In genomic region chr5:125081318-125082101, GRCm38 (mm10) we compare ENCODE assay signal across 9 mouse cellular contexts.
DNase-seq lines count a peak whose midpoint lies in the region; ATAC-seq and TF ChIP-seq lines count a peak whose summit lies in the region.
"Had no signal": no experiment of that assay in that cellular context is flagged by ENCODE, and none has a peak within 500 bp of the region (broad histone marks: within the 10 kb centered on the region; RNA-seq: fewer than 3 reads in every experiment).

No protein-coding gene starts in this region.

- TF ChIP-seq CTCF in C2C12 (IDR thresholded peaks at IDR 0.05; ENCODE audit: control insufficient read depth, insufficient read depth, insufficient read length), result no peak

- peak overlapping the region; percentile 25 for H3ac ChIP-seq in C2C12 (ENCODE audit: control insufficient read depth, insufficient read length, low read depth)

- peak; percentile 95 to 97 for DNase-seq in kidney, postnatal 25 days
- DNase-seq in right cerebral cortex, postnatal 10 days (ENCODE audit: low spot score in 2 of 2), result peak; percentile 76 to 78

- peaks cover 42% of the 10 kb centered on the region for H3K79me2 ChIP-seq in C2C12 (ENCODE audit: control insufficient read depth, insufficient read depth)

- peak overlapping the region; percentile 67 for H3K27ac ChIP-seq in brown adipose tissue, adult 24 weeks (replicated peaks; ENCODE audit: low read depth, low read length)
- H3K27ac ChIP-seq in forebrain, embryonic 15.5 days (replicated peaks), result peak overlapping the region; percentile 74
- H3K27ac ChIP-seq in heart, embryonic 16.5 days (ENCODE audit: low read length), result peak overlapping the region; percentile 75
- H3K27ac ChIP-seq in lung, embryonic 15.5 days, result peak overlapping the region; percentile 93
- H3K27ac ChIP-seq: liver, embryonic 14.5 days had no signal

- no peak overlapping the region for H3K4me3 ChIP-seq in C2C12 (ENCODE audit: insufficient read depth, poor library complexity, severe bottlenecking)
- H3K4me3 ChIP-seq in brown adipose tissue, adult 24 weeks (ENCODE audit: insufficient read depth, low read depth, low read length), result no peak overlapping the region
- no peak overlapping the region for H3K4me3 ChIP-seq in forebrain, embryonic 15.5 days
- no peak overlapping the region for H3K4me3 ChIP-seq in heart, embryonic 16.5 days (ENCODE audit: low read length)
- no peak overlapping the region for H3K4me3 ChIP-seq in lung, embryonic 15.5 days

- ATAC-seq in forebrain, embryonic 15.5 days (replicated peaks), result peak; percentile 67
- peak; percentile 80 for ATAC-seq in heart, embryonic 16.5 days (replicated peaks; ENCODE audit: extremely low read depth, insufficient read depth, low FRiP score)
- peak; percentile 85 for ATAC-seq in lung, embryonic 15.5 days (ENCODE audit: borderline replicate concordance, extremely low read depth, low FRiP score, low TSS enrichment)
- no peak for ATAC-seq in inflammation-experienced regulatory T-cells, adult 6 months

- no peak overlapping the region for H3K4me2 ChIP-seq in forebrain, embryonic 15.5 days (replicated peaks)
- H3K4me2 ChIP-seq in heart, embryonic 16.5 days (ENCODE audit: low read depth, low read length), result no peak overlapping the region
- no peak overlapping the region for H3K4me2 ChIP-seq in lung, embryonic 15.5 days

- peaks cover 8% of the 10 kb centered on the region for H3K4me1 ChIP-seq in brown adipose tissue, adult 24 weeks (ENCODE audit: control insufficient read depth, insufficient read depth, insufficient read length, low read length)
- H3K4me1 ChIP-seq in forebrain, embryonic 15.5 days, result peaks cover 17% of the 10 kb centered on the region
- H3K4me1 ChIP-seq in heart, embryonic 16.5 days (ENCODE audit: control insufficient read depth, insufficient read depth, low read length), result peaks cover 21% of the 10 kb centered on the region
- H3K4me1 ChIP-seq in lung, embryonic 15.5 days, result peaks cover 18% of the 10 kb centered on the region

- H3K27me3 ChIP-seq in C2C12 (ENCODE audit: control insufficient read depth, insufficient read depth, insufficient read length), result no peaks in the 10 kb centered on the region
- H3K27me3 ChIP-seq in forebrain, embryonic 15.5 days, result no peaks in the 10 kb centered on the region
- no peaks in the 10 kb centered on the region for H3K27me3 ChIP-seq in heart, embryonic 16.5 days (ENCODE audit: control insufficient read depth, insufficient read depth, low read length)
- H3K27me3 ChIP-seq in lung, embryonic 15.5 days, result no peaks in the 10 kb centered on the region

- H3K9me3 ChIP-seq in forebrain, embryonic 15.5 days, result no peaks in the 10 kb centered on the region
- H3K9me3 ChIP-seq in heart, embryonic 16.5 days (replicated peaks; ENCODE audit: control insufficient read depth, low read length), result no peaks in the 10 kb centered on the region
- H3K9me3 ChIP-seq in lung, embryonic 15.5 days, result no peaks in the 10 kb centered on the region

- peaks cover 80% of the 10 kb centered on the region for H3K36me3 ChIP-seq in C2C12 (ENCODE audit: control insufficient read depth, insufficient read depth)
- H3K36me3 ChIP-seq in forebrain, embryonic 15.5 days, result peaks cover 65% of the 10 kb centered on the region
- H3K36me3 ChIP-seq in heart, embryonic 16.5 days (ENCODE audit: control insufficient read depth, insufficient read depth), result peaks cover 33% of the 10 kb centered on the region
- H3K36me3 ChIP-seq in lung, embryonic 15.5 days, result peaks cover 79% of the 10 kb centered on the region

- no peak overlapping the region for H3K9ac ChIP-seq in forebrain, embryonic 15.5 days (replicated peaks)
- peak overlapping the region; percentile 43 for H3K9ac ChIP-seq in heart, embryonic 16.5 days (ENCODE audit: low read length)
- H3K9ac ChIP-seq in lung, embryonic 15.5 days, result no peak overlapping the region
- H3K9ac ChIP-seq: liver, embryonic 14.5 days had no signal

- peaks cover 11% of the 10 kb centered on the region for H3K79me3 ChIP-seq in C2C12 (ENCODE audit: low read depth)

- WGBS in forebrain, embryonic 15.5 days, result 41% methylated on average over 21 of the region's 21 CpGs
- WGBS in heart, embryonic 16.5 days, result 36% methylated on average over 21 of the region's 21 CpGs
- 34% methylated on average over 21 of the region's 21 CpGs for WGBS in lung, embryonic 15.5 days

TF ChIP-seq in C2C12, 6 proteins besides CTCF, POLR2A, EP300 and RAD21:
- TF ChIP-seq MYOG (IDR thresholded peaks at IDR 0.05; ENCODE audit: control insufficient read depth, extremely low read depth, insufficient read length) (no peak), MYOD1 (IDR thresholded peaks at IDR 0.05; ENCODE audit: control insufficient read depth, insufficient read length, low read depth) (peak; percentile 36), USF1 (IDR thresholded peaks at IDR 0.05; ENCODE audit: low read depth) (no peak), FOSL1 (IDR thresholded peaks at IDR 0.05; ENCODE audit: insufficient read depth, low read length, poor library complexity, severe bottlenecking) (peak; percentile 35), CEBPB (IDR thresholded peaks at IDR 0.05; ENCODE audit: low read depth) (no peak), MAX (IDR thresholded peaks at IDR 0.05) (no peak)
